Mouse (Mus musculus) duodenum, adult 2 months (tissue): Measurements from ENCODE around the gene Apol7a. TPM values are rescaled to one million over a fixed set of nuclear protein-coding genes. Genes with fewer than 3 reads are reported as not detected.

ENCODE experiments used
- polyA plus RNA-seq: library from polyadenylated mRNA; depleted of rRNA; stranded (reverse); fragments of >200 nt; gene quantifications from 2 replicates; pipeline ENCODE4 v1.2.3, GENCODE M21; 2012; ENCODE audit warnings: low replicate concordance; rRNA removed

Apol7a gene
- polyA plus RNA-seq, result 17.9 and 52.2 TPM in 2 replicates

DNA sequence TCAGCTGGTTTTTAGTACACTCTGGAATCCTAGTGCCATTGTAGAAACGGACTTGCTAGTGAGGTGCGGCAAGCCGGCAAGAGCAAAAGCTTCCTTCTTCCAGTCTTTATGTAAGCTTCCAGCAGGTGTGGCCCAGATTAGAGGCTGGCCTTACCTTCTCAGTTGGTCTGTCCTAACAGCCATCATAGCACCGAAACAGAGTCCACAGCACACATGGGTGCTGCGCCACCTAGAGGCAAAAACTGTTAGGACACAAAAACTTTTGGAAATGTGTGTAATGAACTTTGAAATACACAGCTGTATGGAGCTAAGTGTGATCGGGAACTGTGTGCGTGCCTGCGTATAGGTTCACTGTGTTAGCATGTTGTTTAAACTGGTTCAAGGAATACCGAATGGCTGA, at the start of gene Apol7a:
TSS of gene Apol7a (minus strand) at position 84 of the 400 bp plus-strand sequence.

DNA sequence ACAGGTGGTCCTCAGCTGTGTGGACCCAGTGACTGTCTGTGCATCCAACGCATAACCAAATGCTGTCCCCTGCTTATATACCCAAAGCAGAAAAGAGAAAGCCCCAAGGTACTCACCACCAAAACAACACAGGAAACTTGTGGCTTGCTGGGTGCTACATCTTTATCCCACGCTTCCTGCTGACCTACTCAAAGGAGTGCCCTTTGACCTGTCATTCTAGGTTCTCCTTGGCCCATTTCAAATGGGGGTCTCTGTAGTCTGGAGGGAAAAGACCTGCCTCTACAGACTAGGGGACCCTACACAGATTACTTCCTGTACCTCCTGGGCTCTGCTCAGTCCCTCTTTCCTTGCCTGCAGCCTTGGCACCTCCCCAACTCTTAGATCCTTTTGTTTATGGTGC, 48.5 kb upstream of the Apol7a start, which contains the start of gene Apol7b:
TSS of gene Apol7b (minus strand) at position 101 of the 400 bp plus-strand sequence.

DNA sequence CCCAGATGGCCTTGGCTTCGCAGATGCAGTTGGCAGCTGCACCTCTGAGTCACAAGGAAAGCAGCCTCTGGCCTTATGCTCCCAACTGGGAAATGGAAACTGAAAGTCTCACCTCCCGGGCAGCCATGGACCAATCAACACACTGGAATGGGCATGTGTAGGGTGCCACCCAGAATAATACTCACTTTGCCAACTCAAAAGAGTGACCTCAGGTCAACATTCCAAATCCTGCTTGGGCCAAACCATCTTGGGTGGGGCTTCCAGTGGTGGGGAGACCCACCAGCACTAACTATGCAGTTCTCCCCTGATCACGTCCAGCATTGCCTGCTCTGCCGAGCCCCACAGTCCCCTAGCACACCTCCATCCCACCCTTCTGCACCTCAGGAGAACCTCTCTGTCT, 12.1 kb upstream of the Apol7a start, which contains the start of gene Apol9a:
TSS of gene Apol9a (minus strand) at position 101 of the 400 bp plus-strand sequence.

Other genes starting within 250 kb of the Apol7a start
- 20.8 and 29.1 TPM in 2 replicates for gene Rbfox2, start 92.1 kb downstream of the Apol7a start, polyA plus RNA-seq
- gene Apol9a, start 12.0 kb upstream of the Apol7a start, polyA plus RNA-seq, result 4.3 and 85.0 TPM in 2 replicates
- 0.20 and 1.3 TPM in 2 replicates for gene Apol7b, start 48.4 kb upstream of the Apol7a start, polyA plus RNA-seq
- 7.2 and 24.6 TPM in 2 replicates for gene Apol10a, start 77.9 kb upstream of the Apol7a start, polyA plus RNA-seq
- 0.06 TPM in 1 of 2 replicates, not detected in the other for gene Apol11a, start 109.2 kb upstream of the Apol7a start, polyA plus RNA-seq
- gene Apol7c, start 134.2 kb upstream of the Apol7a start, polyA plus RNA-seq, result 8.3 and 13.9 TPM in 2 replicates
- not detected in 2 replicates for gene 1700025B11Rik, start 162.8 kb upstream of the Apol7a start, polyA plus RNA-seq
- gene Apol10b, start 197.0 kb upstream of the Apol7a start, polyA plus RNA-seq, result 0.06 and 0.13 TPM in 2 replicates
- gene Gm36245, start 200.1 kb upstream of the Apol7a start, polyA plus RNA-seq, result not detected in 2 replicates
- gene Apol11b, start 244.2 kb upstream of the Apol7a start, polyA plus RNA-seq, result not detected in 2 replicates